ENCODE assay signal across 1 mouse cellular context in the genomic region with DNA sequence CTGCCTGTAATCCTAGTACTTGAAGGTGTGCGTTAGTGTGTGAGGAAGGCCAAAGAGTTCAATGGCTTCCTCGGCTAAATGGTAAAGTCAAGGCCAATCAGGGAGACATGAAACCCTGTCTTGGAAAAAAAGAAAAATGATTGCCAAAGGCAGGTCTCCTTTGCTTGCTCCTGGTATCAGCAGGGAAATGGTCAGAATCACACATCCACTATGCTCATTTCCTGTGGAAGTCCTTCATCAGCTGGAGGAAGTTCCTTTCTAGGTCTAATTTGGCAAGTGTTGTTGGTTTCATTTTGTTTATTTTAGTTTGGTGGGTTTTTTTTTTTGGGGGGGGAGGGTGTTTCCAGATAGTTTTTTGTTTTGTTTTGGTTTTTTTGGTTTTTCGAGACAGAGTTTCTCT.
TF ChIP-seq lines count a peak whose summit lies in the region.

No protein-coding gene starts in this region.

TF ChIP-seq in MEL, 35 proteins besides CTCF, POLR2A, EP300 and RAD21:
- TF ChIP-seq TCF12 (IDR thresholded peaks at IDR 0.05; ENCODE audit: low read depth, low read length): no peak
- TF ChIP-seq ETS1 (IDR thresholded peaks at IDR 0.05; ENCODE audit: low read depth, low read length): 0 out of 2 replicates have a peak, but pooled peaks have one; percentile 27
- TF ChIP-seq BHLHE40 (IDR thresholded peaks at IDR 0.05; ENCODE audit: borderline replicate concordance, low read depth, low read length): no peak
- TF ChIP-seq USF1 (IDR thresholded peaks at IDR 0.05; ENCODE audit: low read depth, low read length): no peak
- no peak for TF ChIP-seq TBP (IDR thresholded peaks at IDR 0.05; ENCODE audit: low read depth, low read length)
- TF ChIP-seq MAX (IDR thresholded peaks at IDR 0.05; ENCODE audit: low read length): no peak
- no peak for TF ChIP-seq GABPA (IDR thresholded peaks at IDR 0.05; ENCODE audit: low read depth, low read length)
TF ChIP-seq in MEL: peak in this region for 1.
